Mouse (Mus musculus) stomach, embryonic 14.5 days (tissue): Measurements from ENCODE around the gene Bnc2. TPM values are rescaled to one million over a fixed set of nuclear protein-coding genes. Genes with fewer than 3 reads are reported as not detected.

Experiments
- ATAC-seq: fragments of 200-750 bp; cut with Nextera tagmentation; 2 replicates; pipeline ENCODE4 v1.8.0; 2017; ENCODE audit warnings: low read depth, moderate TSS enrichment; ENCODE audit not compliant: insufficient number of reproducible peaks, insufficient read depth, low FRiP score
- H3K27ac ChIP-seq: fragments of 300-500 bp; sonication (generic); 2 replicates; pipeline ENCODE4 v1.5.1; 2014; ENCODE audit warnings: mild to moderate bottlenecking, low read length, moderate library complexity, mixed read lengths
- H3K27me3 ChIP-seq: fragments of 300-500 bp; sonication (generic); 2 replicates; pipeline ENCODE4 v1.6.1; 2014; ENCODE audit warnings: low read length, control low read depth, mixed read lengths; ENCODE audit not compliant: control insufficient read depth, insufficient read depth
- H3K36me3 ChIP-seq: fragments of 300-500 bp; sonication (generic); 2 replicates; pipeline ENCODE4 v1.6.1; 2014; ENCODE audit warnings: mild to moderate bottlenecking, control low read depth, low read length, moderate library complexity, mixed read lengths; ENCODE audit not compliant: control insufficient read depth, insufficient read depth
- H3K4me1 ChIP-seq: fragments of 300-500 bp; sonication (generic); 2 replicates; pipeline ENCODE4 v1.6.1; 2014; ENCODE audit warnings: low read length, control low read depth, mixed read lengths; ENCODE audit not compliant: control insufficient read depth, insufficient read depth
- H3K4me2 ChIP-seq: fragments of 300-500 bp; sonication (generic); replicated peaks from 2 replicates; pipeline ENCODE4 v1.6.1; 2014; ENCODE audit warnings: low read depth, low read length, control low read depth
- H3K4me3 ChIP-seq: fragments of 300-500 bp; sonication (generic); 2 replicates; pipeline ENCODE4 v1.5.1; 2014; ENCODE audit warnings: low read depth, low read length, control low read depth
- H3K9ac ChIP-seq: fragments of 300-500 bp; sonication (generic); replicated peaks from 2 replicates; pipeline ENCODE4 v1.6.1; 2014; ENCODE audit warnings: low read depth, mild to moderate bottlenecking, control low read depth, low read length, moderate library complexity, mixed read lengths
- H3K9me3 ChIP-seq: fragments of 300-500 bp; sonication (generic); 2 replicates; pipeline ENCODE4 v1.6.1; 2016; ENCODE audit warnings: low read depth, low read length, control low read depth; ENCODE audit not compliant: control insufficient read depth
- WGBS: fragments of 180-500 bp; shearing (Covaris S2); extraction: QIAGEN DNeasy Blood & Tissue Kit; methylation state at CpG from one replicate; pipeline ENCODE4 v1.1.7; 2014; 5-methylcytosine and 5-hydroxymethylcytosine counted together
- polyA plus RNA-seq: library from polyadenylated mRNA; unstranded; fragments of >200 nt; fragmentation: Nextera tagmentation; extraction: Ambion mirVana; gene quantifications from 2 replicates; pipeline ENCODE4 v1.2.1, GENCODE M21; 2014

Bnc2 gene
- polyA plus RNA-seq, 1 experiment from 2014 or later = 35.7 TPM

DNA sequence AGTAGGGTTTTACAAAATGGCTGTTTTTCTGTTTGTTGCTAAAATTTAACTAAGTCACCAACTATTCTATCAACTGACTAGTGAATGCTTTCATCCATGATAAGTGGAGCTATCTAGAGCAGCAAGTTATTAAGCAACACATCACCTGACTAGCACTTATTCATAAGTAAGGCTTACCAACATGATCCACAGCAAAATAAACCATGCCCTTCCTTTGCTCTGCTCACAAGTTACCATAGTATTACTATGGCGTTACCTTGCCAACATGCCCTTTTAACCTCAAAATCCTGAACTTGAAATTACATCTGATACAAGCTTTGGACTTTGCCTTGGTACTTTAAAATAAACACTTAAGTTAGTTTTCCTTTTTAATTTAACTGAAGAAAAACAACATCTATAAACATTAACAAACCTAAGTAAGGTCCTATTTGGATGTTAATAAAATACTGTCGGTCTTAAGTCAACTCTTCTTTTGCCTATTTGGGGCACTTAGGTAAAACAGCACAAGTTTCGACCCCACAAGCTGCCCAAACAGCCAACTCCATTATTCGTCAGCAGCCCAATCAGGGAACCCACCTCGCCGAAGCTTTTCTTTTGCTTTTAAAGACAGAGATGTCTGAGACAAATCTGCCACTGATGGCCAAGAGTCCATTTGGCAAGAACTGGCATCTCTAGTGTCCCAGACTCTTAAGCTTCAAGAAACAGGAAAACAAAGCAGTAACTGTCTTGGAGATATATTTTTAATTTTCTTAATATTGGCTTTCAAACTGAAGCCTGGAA lies 204.8 kb downstream of the Bnc2 start:
- Histone ChIP-seq H3K9ac (no peak overlapping the region), H3K4me1 (no peaks in the 10 kb centered on the region), H3K4me3 (no peak overlapping the region), H3K36me3 (no peaks in the 10 kb centered on the region), H3K4me2 (no peak overlapping the region), H3K27me3 (no peaks in the 10 kb centered on the region), H3K27ac (no peak overlapping the region), H3K9me3 (no peaks in the 10 kb centered on the region)
- no peak for ATAC-seq
- WGBS = 80% methylated on average over 6 of the region's 6 CpGs

DNA sequence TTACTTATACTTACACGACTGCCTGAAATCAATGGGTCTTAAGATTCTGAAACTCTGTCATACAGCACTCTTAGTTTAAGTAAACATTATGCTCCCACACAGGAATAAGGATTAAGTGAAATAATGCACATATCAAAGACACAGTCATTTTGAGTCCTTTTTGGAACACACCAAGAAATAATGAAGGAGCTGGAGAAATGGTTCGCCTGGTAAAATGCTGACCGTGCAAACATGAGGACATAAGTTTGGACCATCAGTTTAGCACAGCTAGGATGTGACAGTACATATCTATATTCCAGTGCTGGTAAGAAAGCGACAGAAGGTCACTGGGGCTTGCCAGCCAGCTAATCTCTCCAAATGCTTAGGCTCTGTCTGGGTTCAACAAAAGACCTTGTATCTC lies 205.7 kb downstream of the Bnc2 start:
- Histone ChIP-seq H3K36me3 (no peaks in the 10 kb centered on the region), H3K4me1 (no peaks in the 10 kb centered on the region), H3K27ac (no peak overlapping the region), H3K9ac (no peak overlapping the region), H3K4me3 (no peak overlapping the region), H3K4me2 (no peak overlapping the region), H3K27me3 (no peaks in the 10 kb centered on the region), H3K9me3 (no peaks in the 10 kb centered on the region)
- ATAC-seq = no peak
- WGBS = 49% methylated on average over 4 of the region's 4 CpGs

DNA sequence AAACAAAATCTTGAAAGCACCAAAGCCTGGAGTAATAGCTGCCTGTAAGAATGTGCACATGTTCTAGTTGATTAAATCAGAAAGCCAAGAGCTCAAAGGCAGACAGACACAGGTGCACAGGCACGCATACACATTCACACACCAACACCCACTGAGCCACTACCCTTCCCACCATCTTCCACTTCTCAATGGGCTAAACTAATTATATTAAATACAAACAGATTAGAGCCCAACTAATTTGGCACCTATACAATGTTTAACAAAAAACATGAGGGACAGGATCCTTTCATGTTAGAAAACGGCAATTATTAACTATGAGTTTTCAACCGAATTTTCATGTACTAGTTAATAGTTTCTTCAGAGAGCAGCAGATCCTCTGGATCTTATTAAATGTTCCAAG lies 207.4 kb downstream of the Bnc2 start:
- Histone ChIP-seq H3K4me3 (no peak overlapping the region), H3K27me3 (no peaks in the 10 kb centered on the region), H3K36me3 (no peaks in the 10 kb centered on the region), H3K4me1 (no peaks in the 10 kb centered on the region), H3K4me2 (no peak overlapping the region), H3K9ac (no peak overlapping the region), H3K27ac (no peak overlapping the region), H3K9me3 (no peaks in the 10 kb centered on the region)
- WGBS = 84% methylated on average over 3 of the region's 3 CpGs
- no peak for ATAC-seq

DNA sequence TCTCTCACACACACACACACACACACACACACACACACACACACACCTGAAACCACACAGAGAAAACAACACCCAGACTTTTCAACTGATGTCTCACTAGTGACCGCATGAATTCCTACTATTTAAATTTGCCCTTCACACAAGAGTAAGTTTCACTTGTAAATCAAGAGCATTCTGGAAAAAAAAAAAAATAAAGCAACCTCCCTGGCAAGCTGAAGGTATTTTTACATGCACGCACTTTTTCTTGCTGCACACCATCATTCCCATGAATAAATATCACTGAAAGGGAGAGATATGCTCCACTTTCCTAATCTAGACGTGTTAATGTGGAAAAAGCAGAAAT lies 216.9 kb downstream of the Bnc2 start:
- H3K9me3 ChIP-seq = no peaks in the 10 kb centered on the region
- no peak overlapping the region for H3K4me2 ChIP-seq
- ATAC-seq = no peak
- H3K4me3 ChIP-seq = no peak overlapping the region
- no peak overlapping the region for H3K27ac ChIP-seq
- WGBS = 73% methylated on average over 3 of the region's 3 CpGs
- H3K4me1 ChIP-seq = peaks cover 22% of the 10 kb centered on the region; the same call in 1 of the 2 replicates
- H3K27me3 ChIP-seq = no peaks in the 10 kb centered on the region
- no peak overlapping the region for H3K9ac ChIP-seq
- no peaks in the 10 kb centered on the region for H3K36me3 ChIP-seq

DNA sequence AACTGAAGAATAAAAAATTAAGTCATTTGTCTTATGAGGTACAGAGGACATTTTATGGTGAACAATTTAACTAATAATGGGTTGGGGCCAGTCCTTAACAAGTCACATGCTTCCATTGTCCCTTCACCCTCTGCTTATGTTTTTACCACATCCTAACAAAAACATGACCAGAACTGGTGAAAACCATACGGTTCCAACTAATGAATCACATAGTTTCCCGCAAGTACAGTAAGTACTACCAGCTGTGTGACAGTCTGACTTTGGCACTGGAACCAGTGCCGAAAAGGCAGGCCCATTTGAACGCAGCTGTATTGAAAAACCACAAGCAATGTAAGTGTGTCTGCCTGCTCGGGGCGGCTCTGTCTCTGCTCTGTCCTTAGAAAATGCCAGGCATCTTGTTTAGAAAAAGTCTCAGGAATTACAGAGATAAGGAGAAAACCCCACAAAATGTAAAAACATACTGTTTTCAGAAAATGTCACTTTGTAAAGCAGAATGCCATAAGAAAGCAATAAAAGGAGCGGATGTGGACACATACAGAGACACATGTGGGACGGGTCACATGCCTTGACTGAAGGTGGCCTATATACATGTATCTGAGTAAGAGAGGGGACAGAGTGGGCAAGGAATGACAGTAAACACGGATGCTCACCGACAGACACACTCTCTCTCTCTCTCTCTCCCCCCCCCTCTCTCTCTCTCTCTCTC lies 217.4 kb downstream of the Bnc2 start:
- H3K9ac ChIP-seq = no peak overlapping the region
- no peaks in the 10 kb centered on the region for H3K36me3 ChIP-seq
- no peak overlapping the region for H3K27ac ChIP-seq
- no peaks in the 10 kb centered on the region for H3K27me3 ChIP-seq
- no peak overlapping the region for H3K4me3 ChIP-seq
- H3K4me2 ChIP-seq = no peak overlapping the region
- peaks cover 22% of the 10 kb centered on the region; the same call in 1 of the 2 replicates for H3K4me1 ChIP-seq
- ATAC-seq = no peak
- WGBS = 57% methylated on average over 10 of the region's 10 CpGs
- H3K9me3 ChIP-seq = no peaks in the 10 kb centered on the region

DNA sequence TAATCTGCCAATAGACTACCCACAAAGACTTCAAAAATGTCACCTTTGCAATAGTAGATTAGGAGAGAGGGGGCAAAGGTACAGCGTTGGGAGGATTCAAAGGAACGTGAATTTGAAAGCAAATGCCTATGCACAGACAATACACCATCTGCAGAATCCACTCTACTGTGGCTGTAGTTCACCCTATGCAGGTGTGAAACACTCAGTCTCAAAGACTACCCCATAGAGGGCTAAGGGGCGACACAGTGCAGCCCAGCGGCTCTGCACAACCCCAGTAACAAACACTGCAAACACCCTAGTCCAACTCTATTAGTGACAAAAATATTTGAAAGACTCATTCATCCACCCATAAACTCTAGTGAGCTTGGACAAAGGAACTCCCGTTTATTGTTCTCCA lies 218.2 kb downstream of the Bnc2 start:
- Histone ChIP-seq H3K36me3 (no peaks in the 10 kb centered on the region), H3K4me2 (no peak overlapping the region), H3K9ac (no peak overlapping the region), H3K4me3 (no peak overlapping the region), H3K27ac (no peak overlapping the region; the same call in 1 of the 2 replicates), H3K9me3 (no peaks in the 10 kb centered on the region), H3K4me1 (peaks cover 22% of the 10 kb centered on the region; the same call in 1 of the 2 replicates), H3K27me3 (no peaks in the 10 kb centered on the region)
- ATAC-seq = no peak
- 69% methylated on average over 5 of the region's 5 CpGs for WGBS

DNA sequence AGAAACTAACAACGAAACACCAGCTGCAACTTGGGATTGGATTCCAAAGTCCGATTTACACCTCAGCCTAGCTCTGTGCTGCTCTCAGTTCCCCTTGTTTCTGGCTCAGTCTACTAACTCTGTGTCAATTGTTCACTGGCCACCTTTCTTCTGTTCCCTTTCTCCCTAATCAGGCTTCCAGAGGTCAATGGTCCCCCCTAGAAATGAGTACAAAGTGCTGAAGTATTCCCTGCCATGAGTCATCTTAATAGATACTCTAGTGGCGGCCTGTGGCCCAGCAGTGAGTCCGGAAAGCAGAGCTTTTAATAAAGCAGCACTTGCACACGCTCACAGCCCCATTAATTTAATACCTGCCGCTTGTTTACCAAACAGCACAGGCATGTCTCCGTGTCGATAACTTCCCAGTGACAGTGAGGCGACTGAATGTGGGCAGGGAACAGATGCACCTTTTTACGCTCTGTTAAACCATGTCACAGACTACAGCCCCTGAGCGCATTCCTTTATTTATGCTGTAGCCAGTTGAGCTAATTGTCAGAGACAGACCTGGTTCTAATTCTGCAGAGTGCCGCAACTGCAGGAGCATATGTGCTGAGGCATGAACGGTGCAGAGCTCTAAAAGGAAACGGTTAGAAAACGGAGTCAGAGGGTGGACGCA lies 218.8 kb downstream of the Bnc2 start:
- H3K9me3 ChIP-seq = no peaks in the 10 kb centered on the region
- H3K4me1 ChIP-seq = peaks cover 22% of the 10 kb centered on the region; the same call in 1 of the 2 replicates
- no peak overlapping the region; the same call in 1 of the 2 replicates for H3K27ac ChIP-seq
- no peak overlapping the region for H3K4me2 ChIP-seq
- no peak overlapping the region; the same call in 1 of the 2 replicates for H3K9ac ChIP-seq
- H3K27me3 ChIP-seq = no peaks in the 10 kb centered on the region
- whole genome bisulfite sequencing = 68% methylated on average over 16 of the region's 16 CpGs
- ATAC-seq = no peak
- no peak overlapping the region for H3K4me3 ChIP-seq
- no peaks in the 10 kb centered on the region for H3K36me3 ChIP-seq

DNA sequence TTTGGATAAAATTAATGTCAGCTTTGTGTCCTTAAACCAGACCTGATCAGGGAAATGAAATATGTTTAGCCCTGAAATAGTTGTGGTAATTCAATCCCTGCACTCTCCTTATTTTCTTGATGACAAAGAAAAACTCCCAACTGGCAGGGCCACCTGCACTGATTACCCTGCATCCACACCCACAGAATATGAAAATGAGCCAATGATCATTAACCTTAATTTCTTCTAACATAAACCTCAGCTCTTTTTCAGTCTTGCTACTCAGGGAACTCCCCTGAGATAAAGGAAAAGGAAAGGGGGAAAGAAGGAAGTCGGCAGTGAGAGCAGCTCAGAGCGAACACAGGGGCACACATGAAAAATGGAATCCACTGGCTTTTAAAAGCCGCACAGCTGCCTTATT lies 220.6 kb downstream of the Bnc2 start:
- no peaks in the 10 kb centered on the region for H3K27me3 ChIP-seq
- WGBS = 25% methylated on average over 3 of the region's 3 CpGs
- peaks cover 32% of the 10 kb centered on the region; the same call in 1 of the 2 replicates for H3K4me1 ChIP-seq
- ATAC-seq = no peak
- no peak overlapping the region for H3K4me3 ChIP-seq
- H3K9me3 ChIP-seq = no peaks in the 10 kb centered on the region
- no peaks in the 10 kb centered on the region for H3K36me3 ChIP-seq
- no peak overlapping the region for H3K4me2 ChIP-seq
- H3K27ac ChIP-seq = no peak overlapping the region; the same call in 1 of the 2 replicates
- H3K9ac ChIP-seq = no peak overlapping the region
